Mouse (Mus musculus): ENCODE results near the gene Skap1.

- TF ChIP-seq CTCF (IDR thresholded peaks at IDR 0.05; ENCODE audit: borderline replicate concordance, extremely low read depth, insufficient read depth, insufficient read length) (no peak), POLR2A (IDR thresholded peaks at IDR 0.05; ENCODE audit: borderline replicate concordance, extremely low read depth, insufficient read depth, insufficient read length, poor library complexity, severe bottlenecking) (no peak)
These were observed 39.2 kb upstream of the Skap1 start for GRCm38 (mm10) chr11:96425193-96425592.
